12 mouse cellular contexts compared by ENCODE assay signal in the genomic region with DNA sequence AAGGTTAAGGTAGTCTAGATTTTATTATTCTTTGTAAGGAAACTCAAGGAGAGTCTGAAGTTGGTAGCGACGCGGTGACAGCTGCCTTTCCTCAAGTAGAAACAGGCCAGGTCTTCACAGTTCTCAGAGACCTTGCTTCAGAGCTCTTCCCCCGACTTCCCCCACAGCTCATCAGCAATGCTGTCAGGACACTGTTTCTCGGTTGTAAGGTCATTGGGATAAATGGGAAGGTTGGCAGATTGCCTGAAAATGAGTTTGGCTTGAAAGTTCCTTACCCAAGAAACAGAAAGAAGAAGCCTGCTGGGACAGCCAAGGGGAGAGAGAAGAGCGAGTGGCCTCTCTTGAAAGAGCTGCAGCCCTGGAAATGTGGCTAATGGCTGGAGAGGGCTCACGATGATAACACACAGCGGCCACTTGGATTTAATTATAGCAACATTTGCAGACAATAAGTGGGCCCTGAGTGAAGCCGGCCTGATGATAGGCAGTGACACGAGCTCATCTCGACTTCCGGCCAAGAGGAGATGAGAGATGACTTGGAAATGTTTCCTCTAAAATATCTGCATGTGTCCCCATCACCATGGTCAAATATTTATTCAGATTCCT.
DNase-seq lines count a peak whose midpoint lies in the region; ATAC-seq and TF ChIP-seq lines count a peak whose summit lies in the region.
"Had no signal": no experiment of that assay in that cellular context is flagged by ENCODE, and none has a peak within 500 bp of the region (broad histone marks: within the 10 kb centered on the region; RNA-seq: fewer than 3 reads in every experiment).

No protein-coding gene starts in this region.

- DNase-seq in forebrain, embryonic 14.5 days (ENCODE audit: low spot score), result peak; percentile 20
- no peak for DNase-seq in forebrain, embryonic 10.5 days (ENCODE audit: extremely low spot score, low spot score)
- no peak for DNase-seq in midbrain, embryonic 10.5 days (ENCODE audit: low spot score)
- peak; percentile 16 for DNase-seq in skeletal muscle tissue, adult 2 months (ENCODE audit: low read depth, low spot score)
- no peak for DNase-seq in right cerebral cortex, postnatal 25 days
- DNase-seq in forebrain, postnatal 0 days, result no peak
- DNase-seq: right cerebral cortex, adult 18-20 months had no signal

- H3K27me3 ChIP-seq in forebrain, embryonic 14.5 days (replicated peaks; ENCODE audit: control insufficient read depth, insufficient read depth, low read length), result no peaks in the 10 kb centered on the region
- H3K27me3 ChIP-seq in forebrain, embryonic 10.5 days (ENCODE audit: poor library complexity, severe bottlenecking), result no peaks in the 10 kb centered on the region
- H3K27me3 ChIP-seq in midbrain, embryonic 10.5 days (ENCODE audit: low read depth, poor library complexity, severe bottlenecking), result no peaks in the 10 kb centered on the region
- H3K27me3 ChIP-seq in midbrain, embryonic 16.5 days (ENCODE audit: control insufficient read depth, insufficient read depth, low read depth, low read length), result no peaks in the 10 kb centered on the region
- H3K27me3 ChIP-seq in heart, embryonic 11.5 days (ENCODE audit: control insufficient read depth, insufficient read depth, low read length), result no peaks in the 10 kb centered on the region
- H3K27me3 ChIP-seq in forebrain, postnatal 0 days (ENCODE audit: insufficient read depth, low read length), result no peaks in the 10 kb centered on the region
- H3K27me3 ChIP-seq: limb, embryonic 12.5 days had no signal

- H3K36me3 ChIP-seq in forebrain, embryonic 14.5 days (ENCODE audit: control insufficient read depth, insufficient read depth, low read length), result no peaks in the 10 kb centered on the region
- no peaks in the 10 kb centered on the region for H3K36me3 ChIP-seq in forebrain, embryonic 10.5 days (replicated peaks)
- H3K36me3 ChIP-seq in midbrain, embryonic 10.5 days, result no peaks in the 10 kb centered on the region
- no peaks in the 10 kb centered on the region for H3K36me3 ChIP-seq in midbrain, embryonic 16.5 days (ENCODE audit: control insufficient read depth, insufficient read depth, low read length)
- H3K36me3 ChIP-seq in heart, embryonic 11.5 days (ENCODE audit: control insufficient read depth, insufficient read depth, low read length), result no peaks in the 10 kb centered on the region
- no peaks in the 10 kb centered on the region for H3K36me3 ChIP-seq in forebrain, postnatal 0 days (ENCODE audit: insufficient read depth)
- H3K36me3 ChIP-seq: limb, embryonic 12.5 days had no signal

- no peak for TF ChIP-seq CTCF in forebrain, postnatal 0 days (IDR thresholded peaks at IDR 0.05; ENCODE audit: low read depth)

- H3K9ac ChIP-seq in forebrain, embryonic 14.5 days (ENCODE audit: low read length), result no peak overlapping the region
- H3K9ac ChIP-seq in midbrain, embryonic 16.5 days (ENCODE audit: low read depth, low read length), result no peak overlapping the region
- no peak overlapping the region for H3K9ac ChIP-seq in heart, embryonic 11.5 days (ENCODE audit: low read depth, low read length)
- H3K9ac ChIP-seq in forebrain, postnatal 0 days, result no peak overlapping the region
- H3K9ac ChIP-seq: limb, embryonic 12.5 days had no signal

- no peak for ATAC-seq in forebrain, embryonic 14.5 days
- ATAC-seq in midbrain, embryonic 16.5 days, result no peak
- ATAC-seq in heart, embryonic 11.5 days (replicated peaks; ENCODE audit: insufficient number of reproducible peaks, low FRiP score, low TSS enrichment), result no peak
- ATAC-seq in forebrain, postnatal 0 days, result no peak

- H3K4me2 ChIP-seq in forebrain, embryonic 14.5 days (ENCODE audit: low read length), result no peak overlapping the region
- H3K4me2 ChIP-seq in midbrain, embryonic 16.5 days (ENCODE audit: low read length), result no peak overlapping the region
- H3K4me2 ChIP-seq in heart, embryonic 11.5 days, result peak overlapping the region; percentile 30; the same call in 1 of the 2 replicates
- H3K4me2 ChIP-seq in forebrain, postnatal 0 days (ENCODE audit: low read depth), result no peak overlapping the region
- H3K4me2 ChIP-seq: limb, embryonic 12.5 days; midbrain, embryonic 11.5 days had no signal

- no peak overlapping the region for H3K27ac ChIP-seq in forebrain, embryonic 14.5 days (ENCODE audit: low read depth, low read length)
- H3K27ac ChIP-seq in forebrain, embryonic 10.5 days, result no peak overlapping the region
- H3K27ac ChIP-seq in midbrain, embryonic 10.5 days (replicated peaks), result 0 out of 2 replicates have a peak overlapping the region, but pooled peaks have one; percentile 9
- H3K27ac ChIP-seq in midbrain, embryonic 16.5 days (ENCODE audit: low read length), result no peak overlapping the region
- H3K27ac ChIP-seq in heart, embryonic 11.5 days (ENCODE audit: low read depth, low read length), result 0 out of 2 replicates have a peak overlapping the region, but pooled peaks have one; percentile 37
- no peak overlapping the region for H3K27ac ChIP-seq in forebrain, postnatal 0 days (ENCODE audit: low read depth, low read length)
- H3K27ac ChIP-seq: layer of hippocampus, adult 2 months; limb, embryonic 12.5 days had no signal

- H3K4me1 ChIP-seq in forebrain, embryonic 14.5 days (ENCODE audit: control insufficient read depth, insufficient read depth, low read length), result no peaks in the 10 kb centered on the region
- H3K4me1 ChIP-seq in forebrain, embryonic 10.5 days, result no peaks in the 10 kb centered on the region
- no peaks in the 10 kb centered on the region for H3K4me1 ChIP-seq in midbrain, embryonic 10.5 days
- no peaks in the 10 kb centered on the region for H3K4me1 ChIP-seq in midbrain, embryonic 16.5 days (ENCODE audit: control insufficient read depth, insufficient read depth, low read length)
- H3K4me1 ChIP-seq in heart, embryonic 11.5 days (ENCODE audit: control insufficient read depth, insufficient read depth, low read length), result peaks cover 8% of the 10 kb centered on the region; the same call in 1 of the 2 replicates
- no peaks in the 10 kb centered on the region for H3K4me1 ChIP-seq in forebrain, postnatal 0 days (ENCODE audit: insufficient read depth)
- H3K4me1 ChIP-seq: limb, embryonic 12.5 days had no signal

- no peak overlapping the region for H3K4me3 ChIP-seq in forebrain, embryonic 14.5 days (ENCODE audit: low read depth, low read length)
- H3K4me3 ChIP-seq in forebrain, embryonic 10.5 days, result no peak overlapping the region
- H3K4me3 ChIP-seq in midbrain, embryonic 10.5 days, result no peak overlapping the region
- H3K4me3 ChIP-seq in midbrain, embryonic 16.5 days (ENCODE audit: low read depth, low read length), result no peak overlapping the region
- H3K4me3 ChIP-seq in heart, embryonic 11.5 days (ENCODE audit: low read depth, low read length), result no peak overlapping the region
- H3K4me3 ChIP-seq in forebrain, postnatal 0 days (ENCODE audit: low read depth, low read length), result no peak overlapping the region
- H3K4me3 ChIP-seq: layer of hippocampus, adult 2 months; limb, embryonic 12.5 days had no signal

- no peaks in the 10 kb centered on the region for H3K9me3 ChIP-seq in forebrain, embryonic 14.5 days (replicated peaks; ENCODE audit: control insufficient read depth, low read length)
- peaks cover under 1% of the 10 kb centered on the region; the same call in 1 of the 2 replicates for H3K9me3 ChIP-seq in forebrain, embryonic 10.5 days
- H3K9me3 ChIP-seq in midbrain, embryonic 10.5 days (replicated peaks), result no peaks in the 10 kb centered on the region
- no peaks in the 10 kb centered on the region for H3K9me3 ChIP-seq in midbrain, embryonic 16.5 days (replicated peaks; ENCODE audit: control insufficient read depth, low read length, poor library complexity, severe bottlenecking)
- no peaks in the 10 kb centered on the region for H3K9me3 ChIP-seq in heart, embryonic 11.5 days (replicated peaks; ENCODE audit: control insufficient read depth, low read length)
- H3K9me3 ChIP-seq in forebrain, postnatal 0 days (ENCODE audit: low read length), result no peaks in the 10 kb centered on the region

- WGBS in forebrain, embryonic 14.5 days, result 84% methylated on average over 12 of the region's 12 CpGs
- WGBS in forebrain, embryonic 10.5 days, result 81% methylated on average over 12 of the region's 12 CpGs
- WGBS in midbrain, embryonic 10.5 days, result 90% methylated on average over 12 of the region's 12 CpGs
- 77% methylated on average over 12 of the region's 12 CpGs for WGBS in midbrain, embryonic 16.5 days
- WGBS in heart, embryonic 11.5 days (ENCODE audit: insufficient replicate concordance), result 30% methylated on average over 12 of the region's 12 CpGs
- 76% methylated on average over 12 of the region's 12 CpGs for WGBS in forebrain, postnatal 0 days

Comparison
In these comparisons a context has a peak if more than half of its experiments do, and no peak if none do; other contexts are left out.
1. DNase-seq: peak in forebrain, embryonic 14.5 days (single experiment) and skeletal muscle tissue, adult 2 months (single experiment); none in forebrain, embryonic 10.5 days (single experiment), midbrain, embryonic 10.5 days (single experiment), right cerebral cortex, postnatal 25 days (single experiment) and forebrain, postnatal 0 days (single experiment).
2. H3K27ac ChIP-seq: peak in midbrain, embryonic 10.5 days (single experiment) and heart, embryonic 11.5 days (single experiment); none in forebrain, embryonic 14.5 days (single experiment), forebrain, embryonic 10.5 days (single experiment), midbrain, embryonic 16.5 days (single experiment) and forebrain, postnatal 0 days (single experiment).